In the genomic region with DNA sequence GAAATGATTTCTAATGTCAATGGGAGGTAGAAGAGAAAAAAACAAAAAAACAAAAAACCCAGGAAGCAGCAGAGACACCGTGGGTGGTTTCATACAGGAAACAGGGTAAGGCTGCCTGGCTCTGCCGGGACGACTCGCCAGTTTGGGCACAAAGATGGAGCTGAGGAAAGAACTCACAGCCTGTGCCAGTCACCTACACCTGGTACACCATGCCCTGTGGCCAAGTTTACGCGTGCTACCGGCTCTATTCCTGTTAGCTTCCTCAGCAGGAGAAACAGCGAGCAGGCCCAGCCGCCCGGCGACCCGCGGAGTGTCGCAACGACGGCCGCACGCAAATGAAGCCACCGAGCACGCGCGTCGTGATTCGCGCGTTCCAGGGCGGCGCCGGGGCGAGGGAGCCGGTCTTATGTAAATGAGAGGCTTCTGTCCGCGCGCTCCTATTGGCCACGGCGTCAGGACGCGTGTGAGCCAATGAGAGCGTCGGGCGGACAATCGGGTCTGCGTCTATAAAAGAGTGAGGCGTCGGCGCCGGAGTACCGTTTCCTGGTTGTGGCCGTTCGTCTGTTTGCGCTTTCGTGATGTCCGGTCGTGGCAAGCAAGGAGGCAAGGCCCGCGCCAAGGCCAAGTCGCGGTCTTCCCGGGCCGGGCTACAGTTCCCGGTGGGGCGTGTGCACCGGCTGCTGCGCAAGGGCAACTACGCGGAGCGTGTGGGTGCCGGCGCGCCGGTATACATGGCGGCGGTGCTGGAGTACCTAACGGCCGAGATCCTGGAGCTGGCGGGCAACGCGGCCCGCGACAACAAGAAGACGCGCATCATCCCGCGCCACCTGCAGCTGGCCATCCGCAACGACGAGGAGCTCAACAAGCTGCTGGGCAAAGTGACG, we compare ENCODE assay signal across 8 mouse cellular contexts. TPM values are rescaled to one million over a fixed set of nuclear protein-coding genes. Genes with fewer than 3 reads are reported as not detected.
DNase-seq lines count a peak whose midpoint lies in the region; ATAC-seq and TF ChIP-seq lines count a peak whose summit lies in the region.
"Not testable (repeated sequence)": the region's sequence is repeated elsewhere in the genome, so short reads cannot be mapped to it uniquely, and the experiment has no call there.

TSS of gene Hist2h2aa1 (plus strand) at position 495 of the 884 bp plus-strand sequence.

- peak within 1 kb of the TSS; percentile 94 for H3K27ac ChIP-seq in forebrain, embryonic 15.5 days (replicated peaks)
- H3K27ac ChIP-seq in liver, postnatal 0 days (ENCODE audit: low read depth): peak within 1 kb of the TSS; percentile 95
- H3K27ac ChIP-seq in neural tube, embryonic 13.5 days (replicated peaks): peak within 1 kb of the TSS; percentile 98
- H3K27ac ChIP-seq in testis, adult 2 months (ENCODE audit: control insufficient read depth, insufficient read depth, low read depth, low read length): peak within 1 kb of the TSS; percentile 100

- peak; percentile 73 to 79 for DNase-seq in CD8-positive naive resting alpha-beta T cell, adult 2 months (ENCODE audit: low read depth in 2 of 2, low spot score in 2 of 2)
- peak; percentile 83 to 85 for DNase-seq in heart, postnatal 14 days
- peak; percentile 88 for DNase-seq in layer of hippocampus, adult 11-12 months (ENCODE audit: low spot score)
- DNase-seq in liver, postnatal 0 days: peak; percentile 86

- peak; percentile 57; the same call in 1 of the 2 replicates for TF ChIP-seq POLR2A in testis, adult 2 months (IDR thresholded peaks at IDR 0.05; ENCODE audit: control insufficient read depth, low read depth, low read length)

- peak within 1 kb of the TSS; percentile 47 for H3K4me2 ChIP-seq in forebrain, embryonic 15.5 days (replicated peaks)
- peak within 1 kb of the TSS; percentile 66 for H3K4me2 ChIP-seq in liver, postnatal 0 days (ENCODE audit: low read depth, low read length)
- H3K4me2 ChIP-seq in neural tube, embryonic 13.5 days: peak within 1 kb of the TSS; percentile 64

- not testable (repeated sequence) for TF ChIP-seq EP300 in liver, postnatal 0 days (IDR thresholded peaks at IDR 0.05; ENCODE audit: low read depth)

- not testable (repeated sequence) for H3K36me3 ChIP-seq in forebrain, embryonic 15.5 days; liver, postnatal 0 days (replicated peaks; ENCODE audit: insufficient read depth, low read length); neural tube, embryonic 13.5 days; testis, adult 2 months (ENCODE audit: control insufficient read depth, insufficient read depth, low read length)

- H3K27me3 ChIP-seq in forebrain, embryonic 15.5 days; liver, postnatal 0 days (ENCODE audit: insufficient read depth, low read length); neural tube, embryonic 13.5 days; testis, adult 2 months (ENCODE audit: control insufficient read depth, insufficient read depth, low read length): not testable (repeated sequence)

- peaks cover 32% of the 10 kb centered on the region for H3K4me1 ChIP-seq in forebrain, embryonic 15.5 days
- H3K4me1 ChIP-seq in liver, postnatal 0 days (ENCODE audit: insufficient read depth): peaks cover 37% of the 10 kb centered on the region
- H3K4me1 ChIP-seq in neural tube, embryonic 13.5 days (replicated peaks): peaks cover 40% of the 10 kb centered on the region
- H3K4me1 ChIP-seq in testis, adult 2 months (ENCODE audit: control insufficient read depth, insufficient read depth, low read length): not testable (repeated sequence)

- peak within 1 kb of the TSS; percentile 44 for H3K4me3 ChIP-seq in forebrain, embryonic 15.5 days
- peak within 1 kb of the TSS; percentile 46 for H3K4me3 ChIP-seq in liver, postnatal 0 days (ENCODE audit: low read depth, low read length)
- peak within 1 kb of the TSS; percentile 49 for H3K4me3 ChIP-seq in neural tube, embryonic 13.5 days
- peak within 1 kb of the TSS; percentile 100 for H3K4me3 ChIP-seq in testis, adult 2 months (ENCODE audit: control insufficient read depth, low read depth, low read length)

- WGBS in forebrain, embryonic 15.5 days: 0% methylated on average over 35 of the region's 88 CpGs
- under 1% methylated on average over 24 of the region's 88 CpGs for WGBS in liver, postnatal 0 days (ENCODE audit: insufficient replicate concordance)
- 0% methylated on average over 40 of the region's 88 CpGs for WGBS in neural tube, embryonic 13.5 days

- ATAC-seq in cerebellum, adult (ENCODE audit: insufficient number of reproducible peaks, low FRiP score, low TSS enrichment): peak; percentile 88
- peak; percentile 91 for ATAC-seq in forebrain, embryonic 15.5 days (replicated peaks)
- peak; percentile 74 for ATAC-seq in liver, postnatal 0 days
- ATAC-seq in neural tube, embryonic 13.5 days (ENCODE audit: low read depth): peak; percentile 89

- intact Hi-C loops in heart, postnatal 14 days (cut with DNase I): not testable (repeated sequence)

- H3K9me3 ChIP-seq in forebrain, embryonic 15.5 days; liver, postnatal 0 days (ENCODE audit: low read length); neural tube, embryonic 13.5 days: not testable (repeated sequence)

- not testable (repeated sequence) for TF ChIP-seq CTCF in liver, postnatal 0 days (IDR thresholded peaks at IDR 0.05; ENCODE audit: low read depth)
- TF ChIP-seq CTCF in testis, adult 2 months (IDR thresholded peaks at IDR 0.05; ENCODE audit: control insufficient read depth, insufficient read depth, insufficient replicate concordance, low read depth, low read length): 0 out of 2 replicates have a peak, but pooled peaks have one; percentile 1

- H3K9ac ChIP-seq in forebrain, embryonic 15.5 days (replicated peaks): peak within 1 kb of the TSS; percentile 62
- H3K9ac ChIP-seq in liver, postnatal 0 days (replicated peaks): peak within 1 kb of the TSS; percentile 67
- peak within 1 kb of the TSS; percentile 83 for H3K9ac ChIP-seq in neural tube, embryonic 13.5 days

RNA-seq across cellular contexts. Expression of gene Hist2h2aa1, which starts in this region (rescaled TPM):
- polyA plus RNA-seq in forebrain, embryonic 15.5 days (2015; fragmentation: Nextera tagmentation; extraction: Ambion mirVana): 25.1 and 32.2 TPM in 2 replicates
- 10 to 100 TPM; 13.0 to 17.3 TPM for total RNA-seq in heart, postnatal 14 days (2021)
- polyA plus RNA-seq in liver, postnatal 0 days (2015; fragmentation: Nextera tagmentation; extraction: Ambion mirVana): 107 and 123 TPM in 2 replicates
- polyA plus RNA-seq in neural tube, embryonic 13.5 days (2015; fragmentation: Nextera tagmentation; extraction: Ambion mirVana): 12.3 and 21.1 TPM in 2 replicates
- polyA plus RNA-seq in testis, adult 2 months (2012; rRNA removed): 1,076 and 1,288 TPM in 2 replicates

Comparison
In these comparisons a context has a peak if more than half of its experiments do, and no peak if none do; other contexts are left out.
1. Peak in every context shown above with its lines: DNase-seq, ATAC-seq, H3K4me3 ChIP-seq and H3K27ac ChIP-seq.
2. H3K4me3 ChIP-seq: peak in every context shown above with its lines; median percentile 100 in testis, adult 2 months; 49 in neural tube, embryonic 13.5 days; 46 in liver, postnatal 0 days; 44 in forebrain, embryonic 15.5 days.